Mouse (Mus musculus): ENCODE measurements around the gene Trim72. TPM values are rescaled to one million over a fixed set of nuclear protein-coding genes. Genes with fewer than 3 reads are reported as not detected.

The Trim72 gene
- total RNA-seq (2014; rRNA removed; ENCODE audit: low replicate concordance) (22.8 and 52.7 TPM in 2 replicates), polyA plus RNA-seq (2015; fragmentation: Nextera tagmentation; extraction: Ambion mirVana) (2.2 and 2.3 TPM in 2 replicates)

- Histone ChIP-seq H3K9me3 (replicated peaks; ENCODE audit: control insufficient read depth, low read length) (no peaks in the 10 kb centered on the region), H3K27ac (ENCODE audit: low read depth) (peak within 1 kb of the TSS; percentile 78), H3K9ac (replicated peaks; ENCODE audit: low read depth, low read length) (0 out of 2 replicates have a peak within 1 kb of the TSS, but pooled peaks have one; percentile 23), H3K4me2 (ENCODE audit: low read depth, low read length) (peak within 1 kb of the TSS; percentile 54), H3K4me3 (ENCODE audit: low read depth, low read length) (peak within 1 kb of the TSS; percentile 28), H3K36me3 (replicated peaks; ENCODE audit: control insufficient read depth, insufficient read depth, low read length) (no peaks in the 10 kb centered on the region), H3K4me1 (ENCODE audit: control insufficient read depth, insufficient read depth) (peaks cover 15% of the 10 kb centered on the region), H3K27me3 (ENCODE audit: control insufficient read depth, insufficient read depth, low read length) (0 out of 2 replicates have a peak, but pooled peaks cover 3% of the 10 kb centered on the region)
- ATAC-seq (ENCODE audit: insufficient read depth, low read depth) (peak; percentile 84), DNase-seq (ENCODE audit: low spot score) (peak; percentile 61)
- WGBS = 45% methylated on average over 2 of the region's 2 CpGs
- TF ChIP-seq EP300 (IDR thresholded peaks at IDR 0.05; ENCODE audit: low read depth) = no peak
- TF ChIP-seq CTCF (IDR thresholded peaks at IDR 0.05; ENCODE audit: low read depth) = no peak
Observed at GRCm38 (mm10) chr7:128003688-128004087, at the start of gene Trim72. Gene Trim72, plus strand, starts transcription at chr7:128003949.

GRCm38 (mm10) chr7:127959364-127959763 is 44.4 kb upstream of the Trim72 start:
- H3K9ac ChIP-seq (replicated peaks; ENCODE audit: low read depth, low read length) = no peak overlapping the region
- TF ChIP-seq EP300 (IDR thresholded peaks at IDR 0.05; ENCODE audit: low read depth) (no peak), CTCF (IDR thresholded peaks at IDR 0.05; ENCODE audit: low read depth) (no peak)
- ATAC-seq (ENCODE audit: insufficient read depth, low read depth) (no peak), DNase-seq (ENCODE audit: low spot score) (no peak)
- no peak overlapping the region for H3K27ac ChIP-seq (ENCODE audit: low read depth)
- no peaks in the 10 kb centered on the region for H3K9me3 ChIP-seq (replicated peaks; ENCODE audit: control insufficient read depth, low read length)
- no peaks in the 10 kb centered on the region for H3K36me3 ChIP-seq (replicated peaks; ENCODE audit: control insufficient read depth, insufficient read depth, low read length)
- H3K27me3 ChIP-seq (ENCODE audit: control insufficient read depth, insufficient read depth, low read length) = no peaks in the 10 kb centered on the region
- no peak overlapping the region for H3K4me3 ChIP-seq (ENCODE audit: low read depth, low read length)
- H3K4me2 ChIP-seq (ENCODE audit: low read depth, low read length) = no peak overlapping the region
- H3K4me1 ChIP-seq (ENCODE audit: control insufficient read depth, insufficient read depth) = no peaks in the 10 kb centered on the region; the same call in 1 of the 2 replicates
- 43% methylated on average over 5 of the region's 5 CpGs for WGBS

GRCm38 (mm10) chr7:127966371-127966918 is 37.3 kb upstream of the Trim72 start:
- DNase-seq (ENCODE audit: low spot score) (peak; percentile 14), ATAC-seq (ENCODE audit: insufficient read depth, low read depth) (no peak)
- Histone ChIP-seq H3K9me3 (replicated peaks; ENCODE audit: control insufficient read depth, low read length) (no peaks in the 10 kb centered on the region), H3K36me3 (replicated peaks; ENCODE audit: control insufficient read depth, insufficient read depth, low read length) (peaks cover 18% of the 10 kb centered on the region), H3K27ac (ENCODE audit: low read depth) (peak overlapping the region; percentile 97), H3K4me3 (ENCODE audit: low read depth, low read length) (peak overlapping the region; percentile 82), H3K4me1 (ENCODE audit: control insufficient read depth, insufficient read depth) (peaks cover 21% of the 10 kb centered on the region; the same call in 1 of the 2 replicates), H3K9ac (replicated peaks; ENCODE audit: low read depth, low read length) (peak overlapping the region; percentile 88), H3K27me3 (ENCODE audit: control insufficient read depth, insufficient read depth, low read length) (no peaks in the 10 kb centered on the region), H3K4me2 (ENCODE audit: low read depth, low read length) (peak overlapping the region; percentile 71)
- TF ChIP-seq EP300 (IDR thresholded peaks at IDR 0.05; ENCODE audit: low read depth) (no peak), CTCF (IDR thresholded peaks at IDR 0.05; ENCODE audit: low read depth) (no peak)
- 11% methylated on average over 10 of the region's 10 CpGs for WGBS

GRCm38 (mm10) chr7:127967004-127967921 is 36.5 kb upstream of the Trim72 start, which contains the start of gene Fus:
Gene Fus, plus strand, starts transcription at chr7:127967457.
- H3K9ac ChIP-seq (replicated peaks; ENCODE audit: low read depth, low read length) = peak within 1 kb of the TSS; percentile 88
- no peaks in the 10 kb centered on the region for H3K9me3 ChIP-seq (replicated peaks; ENCODE audit: control insufficient read depth, low read length)
- H3K27me3 ChIP-seq (ENCODE audit: control insufficient read depth, insufficient read depth, low read length) = no peaks in the 10 kb centered on the region
- peaks cover 21% of the 10 kb centered on the region; the same call in 1 of the 2 replicates for H3K4me1 ChIP-seq (ENCODE audit: control insufficient read depth, insufficient read depth)
- H3K4me3 ChIP-seq (ENCODE audit: low read depth, low read length) = peak within 1 kb of the TSS; percentile 82
- TF ChIP-seq EP300 (IDR thresholded peaks at IDR 0.05; ENCODE audit: low read depth) (peak; percentile 80; the same call in 1 of the 2 replicates), CTCF (IDR thresholded peaks at IDR 0.05; ENCODE audit: low read depth) (no peak; the same call in 1 of the 2 replicates)
- H3K4me2 ChIP-seq (ENCODE audit: low read depth, low read length) = peak within 1 kb of the TSS; percentile 71
- H3K36me3 ChIP-seq (replicated peaks; ENCODE audit: control insufficient read depth, insufficient read depth, low read length) = peaks cover 26% of the 10 kb centered on the region
- H3K27ac ChIP-seq (ENCODE audit: low read depth) = peak within 1 kb of the TSS; percentile 97
- DNase-seq (ENCODE audit: low spot score) (peak; percentile 92), ATAC-seq (ENCODE audit: insufficient read depth, low read depth) (peak; percentile 90)
- under 1% methylated on average over 73 of the region's 92 CpGs for WGBS
